Mouse (Mus musculus) liver, postnatal 0 days (tissue): ENCODE measurements around the gene Dhx32. TPM values are rescaled to one million over a fixed set of nuclear protein-coding genes. Genes with fewer than 3 reads are reported as not detected.

ENCODE experiments used
- ATAC-seq: fragments of 200-750 bp; cut with Nextera tagmentation; 2 replicates; pipeline ENCODE4 v1.8.0; 2017; ENCODE audit warnings: mild to moderate bottlenecking, moderate library complexity
- DNase-seq: peaks from one replicate; pipeline ENCODE4 v3.0.0-alpha.2; 2016
- H3K27ac ChIP-seq: fragments of 300-500 bp; sonication (generic); 2 replicates; pipeline ENCODE4 v1.5.1; 2014; ENCODE audit warnings: antibody characterized with exemption, moderate library complexity, mild to moderate bottlenecking, low read depth
- H3K27me3 ChIP-seq: fragments of 300-500 bp; sonication (generic); 2 replicates; pipeline ENCODE4 v1.6.1; 2014; ENCODE audit warnings: low read length, control low read depth, mixed read lengths; ENCODE audit not compliant: insufficient read depth
- H3K36me3 ChIP-seq: fragments of 300-500 bp; sonication (generic); replicated peaks from 2 replicates; pipeline ENCODE4 v1.6.1; 2014; ENCODE audit warnings: mild to moderate bottlenecking, control low read depth, low read length, moderate library complexity, mixed read lengths; ENCODE audit not compliant: insufficient read depth
- H3K4me1 ChIP-seq: fragments of 300-500 bp; sonication (generic); 2 replicates; pipeline ENCODE4 v1.6.1; 2014; ENCODE audit warnings: antibody characterized with exemption, mild to moderate bottlenecking, control low read depth; ENCODE audit not compliant: insufficient read depth
- H3K4me2 ChIP-seq: fragments of 300-500 bp; sonication (generic); 2 replicates; pipeline ENCODE4 v1.6.1; 2014; ENCODE audit warnings: low read depth, mild to moderate bottlenecking, low read length, moderate library complexity, mixed read lengths
- H3K4me3 ChIP-seq: fragments of 300-500 bp; sonication (generic); 2 replicates; pipeline ENCODE4 v1.5.1; 2014; ENCODE audit warnings: low read depth, low read length
- H3K9ac ChIP-seq: fragments of 300-500 bp; sonication (generic); replicated peaks from 2 replicates; pipeline ENCODE4 v1.6.1; 2014; ENCODE audit warnings: mild to moderate bottlenecking, moderate library complexity
- H3K9me3 ChIP-seq: fragments of 300-500 bp; sonication (generic); 2 replicates; pipeline ENCODE4 v1.6.1; 2016; ENCODE audit warnings: mild to moderate bottlenecking, control low read depth, low read length, mixed read lengths
- CTCF ChIP-seq: sonication (generic); IDR thresholded peaks from 2 replicates; pipeline ENCODE4 v1.5.1; 2016; ENCODE audit warnings: antibody characterized with exemption, low read depth
- EP300 ChIP-seq: IDR thresholded peaks from 2 replicates; pipeline ENCODE4 v1.6.1; 2016; ENCODE audit warnings: antibody characterized with exemption, low read depth, mild to moderate bottlenecking
- WGBS: fragments of 180-500 bp; shearing (Covaris S2); extraction: QIAGEN DNeasy Blood & Tissue Kit; methylation state at CpG from one replicate; pipeline ENCODE4 v1.1.7; 2014; ENCODE audit not compliant: insufficient replicate concordance; 5-methylcytosine and 5-hydroxymethylcytosine counted together
- polyA plus RNA-seq: library from polyadenylated mRNA; unstranded; fragments of >200 nt; fragmentation: Nextera tagmentation; extraction: Ambion mirVana; gene quantifications from 2 replicates; pipeline ENCODE4 v1.2.1, GENCODE M21; 2015

Dhx32 gene
- polyA plus RNA-seq: 5.2 and 5.5 TPM in 2 replicates

- Histone ChIP-seq H3K27ac (no peak within 1 kb of the TSS), H3K4me1 (no peaks in the 10 kb centered on the region), H3K9ac (no peak within 1 kb of the TSS), H3K4me2 (no peak within 1 kb of the TSS), H3K4me3 (no peak within 1 kb of the TSS), H3K36me3 (no peaks in the 10 kb centered on the region), H3K9me3 (no peaks in the 10 kb centered on the region), H3K27me3 (no peaks in the 10 kb centered on the region)
- DNase-seq: peak; percentile 79
- TF ChIP-seq CTCF: peak; percentile 84
- no peak for TF ChIP-seq EP300
- ATAC-seq: peak; percentile 80
- 37% methylated on average over 18 of the region's 18 CpGs for WGBS
Measured at GRCm38 (mm10) chr7:133782717-133783435, at the start of gene Dhx32. TSS of gene Dhx32 (minus strand) at chr7:133782726.

GRCm38 (mm10) chr7:133829579-133829978 is 47.1 kb upstream of the Dhx32 start:
- H3K4me1 ChIP-seq: no peaks in the 10 kb centered on the region
- H3K4me2 ChIP-seq: no peak overlapping the region
- H3K36me3 ChIP-seq: no peaks in the 10 kb centered on the region
- TF ChIP-seq CTCF (no peak), EP300 (no peak)
- no peaks in the 10 kb centered on the region for H3K27me3 ChIP-seq
- 28% methylated on average over 7 of the region's 7 CpGs for WGBS
- H3K4me3 ChIP-seq: no peak overlapping the region
- ATAC-seq: no peak
- H3K9ac ChIP-seq: no peak overlapping the region
- H3K9me3 ChIP-seq: no peaks in the 10 kb centered on the region
- H3K27ac ChIP-seq: no peak overlapping the region
- no peak for DNase-seq

GRCm38 (mm10) chr7:133828514-133828913 is 46.0 kb upstream of the Dhx32 start:
- Histone ChIP-seq H3K27ac (no peak overlapping the region), H3K4me1 (no peaks in the 10 kb centered on the region), H3K9ac (no peak overlapping the region), H3K4me3 (no peak overlapping the region), H3K36me3 (no peaks in the 10 kb centered on the region), H3K27me3 (no peaks in the 10 kb centered on the region), H3K4me2 (no peak overlapping the region), H3K9me3 (peaks cover 4% of the 10 kb centered on the region; the same call in 1 of the 2 replicates)
- WGBS: 64% methylated on average over 4 of the region's 4 CpGs
- DNase-seq (no peak), ATAC-seq (no peak)
- TF ChIP-seq CTCF (no peak), EP300 (no peak)

- H3K27me3 ChIP-seq: no peaks in the 10 kb centered on the region
- 82% methylated on average over 2 of the region's 2 CpGs for WGBS
- no peak for ATAC-seq
Measured at GRCm38 (mm10) chr7:133824579-133824978, 42.1 kb upstream of the Dhx32 start.

GRCm38 (mm10) chr7:133823751-133824150 is 41.2 kb upstream of the Dhx32 start:
- no peak for DNase-seq
- no peaks in the 10 kb centered on the region for H3K36me3 ChIP-seq
- no peaks in the 10 kb centered on the region for H3K4me1 ChIP-seq
- 80% methylated on average over 6 of the region's 6 CpGs for WGBS
- no peak overlapping the region for H3K4me3 ChIP-seq
- no peak overlapping the region for H3K27ac ChIP-seq
- H3K4me2 ChIP-seq: no peak overlapping the region
- H3K9me3 ChIP-seq: peaks cover 4% of the 10 kb centered on the region; the same call in 1 of the 2 replicates
- no peak for TF ChIP-seq EP300
- peak; percentile 23; the same call in 1 of the 2 replicates for TF ChIP-seq CTCF
- no peaks in the 10 kb centered on the region for H3K27me3 ChIP-seq
- no peak overlapping the region for H3K9ac ChIP-seq
- no peak for ATAC-seq

More at GRCm38 (mm10) chr7:133824579-133824978, 42.1 kb upstream of the Dhx32 start:
- Histone ChIP-seq H3K4me3 (no peak overlapping the region), H3K9me3 (peaks cover 4% of the 10 kb centered on the region; the same call in 1 of the 2 replicates), H3K4me2 (no peak overlapping the region), H3K4me1 (no peaks in the 10 kb centered on the region), H3K9ac (no peak overlapping the region), H3K36me3 (no peaks in the 10 kb centered on the region), H3K27ac (no peak overlapping the region)
- no peak for DNase-seq
- TF ChIP-seq EP300 (no peak), CTCF (peak; percentile 66)

- DNase-seq (no peak), ATAC-seq (no peak)
- Histone ChIP-seq H3K4me1 (no peaks in the 10 kb centered on the region), H3K27ac (no peak overlapping the region), H3K4me2 (no peak overlapping the region), H3K4me3 (no peak overlapping the region), H3K9me3 (no peaks in the 10 kb centered on the region), H3K27me3 (no peaks in the 10 kb centered on the region), H3K36me3 (no peaks in the 10 kb centered on the region), H3K9ac (no peak overlapping the region)
- TF ChIP-seq EP300 (no peak), CTCF (no peak)
- 81% methylated on average over 4 of the region's 4 CpGs for WGBS
Measured at GRCm38 (mm10) chr7:133813331-133813730, 30.8 kb upstream of the Dhx32 start.
